In the genomic region with DNA sequence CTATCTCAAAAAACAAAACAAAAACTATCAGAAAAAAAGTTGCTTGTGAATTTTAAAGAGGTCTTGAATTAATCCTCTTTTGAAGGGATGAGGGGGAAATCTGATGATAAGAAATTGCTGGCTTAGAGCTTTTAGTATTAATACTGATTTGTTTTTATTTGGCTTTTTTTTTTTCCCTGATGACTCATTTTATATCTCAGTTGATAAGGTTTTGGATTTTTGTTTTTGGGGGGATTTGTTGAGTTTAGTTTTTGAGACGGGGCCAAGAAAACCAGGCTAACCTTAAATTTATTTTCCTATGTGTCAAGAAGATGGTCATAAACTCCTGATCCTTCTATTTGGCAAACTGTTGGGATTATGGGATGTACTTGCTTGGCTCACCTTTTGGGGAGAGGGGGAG, we compare ENCODE assay signal across 7 mouse cellular contexts. TPM values are rescaled to one million over a fixed set of nuclear protein-coding genes. Genes with fewer than 3 reads are reported as not detected.
DNase-seq lines count a peak whose midpoint lies in the region; ATAC-seq and TF ChIP-seq lines count a peak whose summit lies in the region.

No protein-coding gene starts in this region.

- no peak for TF ChIP-seq EP300 in lung, postnatal 0 days (IDR thresholded peaks at IDR 0.05)

- H3K9ac ChIP-seq in lung, postnatal 0 days (replicated peaks; ENCODE audit: low read depth) = no peak overlapping the region
- 0 out of 2 replicates have a peak overlapping the region, but pooled peaks have one; percentile 99 for H3K9ac ChIP-seq in forebrain, embryonic 12.5 days
- H3K9ac ChIP-seq in limb, embryonic 11.5 days (ENCODE audit: low read length) = no peak overlapping the region
- no peak overlapping the region for H3K9ac ChIP-seq in neural tube, embryonic 15.5 days (replicated peaks)

- H3K27me3 ChIP-seq in lung, postnatal 0 days (replicated peaks; ENCODE audit: insufficient read depth, low read length) = no peaks in the 10 kb centered on the region
- no peaks in the 10 kb centered on the region for H3K27me3 ChIP-seq in forebrain, embryonic 12.5 days
- no peaks in the 10 kb centered on the region for H3K27me3 ChIP-seq in limb, embryonic 11.5 days (ENCODE audit: control insufficient read depth, insufficient read depth, low read length)
- no peaks in the 10 kb centered on the region for H3K27me3 ChIP-seq in neural tube, embryonic 15.5 days (replicated peaks)

- H3K4me2 ChIP-seq in lung, postnatal 0 days (replicated peaks; ENCODE audit: low read depth, low read length) = peak overlapping the region; percentile 76
- peak overlapping the region; percentile 80 for H3K4me2 ChIP-seq in forebrain, embryonic 12.5 days
- peak overlapping the region; percentile 50; the same call in 1 of the 2 replicates for H3K4me2 ChIP-seq in limb, embryonic 11.5 days (ENCODE audit: low read depth, severe bottlenecking)
- peak overlapping the region; percentile 62 for H3K4me2 ChIP-seq in neural tube, embryonic 15.5 days

- TF ChIP-seq CTCF in lung, postnatal 0 days (IDR thresholded peaks at IDR 0.05) = no peak

- H3K27ac ChIP-seq in lung, postnatal 0 days (ENCODE audit: low read length) = no peak overlapping the region; the same call in 1 of the 2 replicates
- no peak overlapping the region for H3K27ac ChIP-seq in forebrain, embryonic 12.5 days
- no peak overlapping the region for H3K27ac ChIP-seq in limb, embryonic 11.5 days (replicated peaks; ENCODE audit: low read depth, low read length)
- no peak overlapping the region for H3K27ac ChIP-seq in neural tube, embryonic 15.5 days (replicated peaks)

- 70% methylated on average over 1 of the region's 1 CpGs for WGBS in lung, postnatal 0 days
- 87% methylated on average over 1 of the region's 1 CpGs for WGBS in forebrain, embryonic 12.5 days
- WGBS in limb, embryonic 11.5 days = 89% methylated on average over 1 of the region's 1 CpGs
- 89% methylated on average over 1 of the region's 1 CpGs for WGBS in neural tube, embryonic 15.5 days

- no peak for ATAC-seq in lung, postnatal 0 days
- no peak for ATAC-seq in forebrain, embryonic 12.5 days (ENCODE audit: low FRiP score)
- ATAC-seq in limb, embryonic 11.5 days (ENCODE audit: insufficient number of reproducible peaks, low FRiP score, low TSS enrichment, low read depth) = no peak
- ATAC-seq in neural tube, embryonic 15.5 days (ENCODE audit: low FRiP score) = no peak
- no peak for ATAC-seq in cerebellum, adult (ENCODE audit: insufficient number of reproducible peaks, low FRiP score, low TSS enrichment)

- no peak for DNase-seq in lung, postnatal 0 days (ENCODE audit: low spot score)
- no peak for DNase-seq in lung, adult 18-20 months
- no peak for DNase-seq in limb, embryonic 11.5 days (ENCODE audit: low spot score)
- DNase-seq in cerebellum, adult 9-10 months = no peak

- peaks cover 20% of the 10 kb centered on the region; the same call in 1 of the 2 replicates for H3K4me1 ChIP-seq in lung, postnatal 0 days (ENCODE audit: insufficient read depth, low read depth, low read length)
- peaks cover 21% of the 10 kb centered on the region for H3K4me1 ChIP-seq in forebrain, embryonic 12.5 days
- 0 out of 2 replicates have a peak, but pooled peaks cover 2% of the 10 kb centered on the region for H3K4me1 ChIP-seq in limb, embryonic 11.5 days (ENCODE audit: control insufficient read depth, insufficient read depth, low read length)
- H3K4me1 ChIP-seq in neural tube, embryonic 15.5 days = peaks cover 24% of the 10 kb centered on the region

- no peak overlapping the region for H3K4me3 ChIP-seq in lung, postnatal 0 days (ENCODE audit: low read depth, low read length)
- H3K4me3 ChIP-seq in forebrain, embryonic 12.5 days (replicated peaks) = no peak overlapping the region
- H3K4me3 ChIP-seq in limb, embryonic 11.5 days (ENCODE audit: low read depth, low read length) = no peak overlapping the region
- no peak overlapping the region for H3K4me3 ChIP-seq in neural tube, embryonic 15.5 days (replicated peaks)

- H3K9me3 ChIP-seq in lung, postnatal 0 days (ENCODE audit: low read length) = no peaks in the 10 kb centered on the region
- no peaks in the 10 kb centered on the region for H3K9me3 ChIP-seq in forebrain, embryonic 12.5 days
- no peaks in the 10 kb centered on the region for H3K9me3 ChIP-seq in limb, embryonic 11.5 days (ENCODE audit: control insufficient read depth, low read length)
- H3K9me3 ChIP-seq in neural tube, embryonic 15.5 days (replicated peaks) = no peaks in the 10 kb centered on the region

- H3K36me3 ChIP-seq in lung, postnatal 0 days (ENCODE audit: insufficient read depth, low read length) = 0 out of 2 replicates have a peak, but pooled peaks cover 4% of the 10 kb centered on the region
- H3K36me3 ChIP-seq in forebrain, embryonic 12.5 days (replicated peaks) = peaks cover 28% of the 10 kb centered on the region
- H3K36me3 ChIP-seq in limb, embryonic 11.5 days (ENCODE audit: control insufficient read depth, insufficient read depth, low read length) = peaks cover 7% of the 10 kb centered on the region
- peaks cover 10% of the 10 kb centered on the region; the same call in 1 of the 2 replicates for H3K36me3 ChIP-seq in neural tube, embryonic 15.5 days

RNA-seq across cellular contexts. Expression of gene Skp1a, which starts 2.1 kb away (rescaled TPM):
- 552 and 571 TPM in 2 replicates for polyA plus RNA-seq in lung, postnatal 0 days (2015; fragmentation: Nextera tagmentation; extraction: Ambion mirVana)
- polyA plus RNA-seq in forebrain, embryonic 12.5 days (2016; fragmentation: Nextera tagmentation; extraction: Ambion mirVana) = 958 and 1,041 TPM in 2 replicates
- 915 and 1,008 TPM in 2 replicates for polyA plus RNA-seq in limb, embryonic 11.5 days (2014; fragmentation: Nextera tagmentation; extraction: Ambion mirVana)
- 1,008 and 1,082 TPM in 2 replicates for polyA plus RNA-seq in neural tube, embryonic 15.5 days (2015; fragmentation: Nextera tagmentation; extraction: Ambion mirVana)

RNA-seq across cellular contexts. Expression of gene Olfr1371, which starts 20.1 kb away (rescaled TPM):
- not detected in 2 replicates for polyA plus RNA-seq in lung, postnatal 0 days (2015; fragmentation: Nextera tagmentation; extraction: Ambion mirVana)
- not detected in 2 replicates for polyA plus RNA-seq in forebrain, embryonic 12.5 days (2016; fragmentation: Nextera tagmentation; extraction: Ambion mirVana)
- polyA plus RNA-seq in limb, embryonic 11.5 days (2014; fragmentation: Nextera tagmentation; extraction: Ambion mirVana) = not detected in 2 replicates
- polyA plus RNA-seq in neural tube, embryonic 15.5 days (2015; fragmentation: Nextera tagmentation; extraction: Ambion mirVana) = not detected in 2 replicates

RNA-seq across cellular contexts. Expression of gene Tcf7, which starts 48.9 kb away (rescaled TPM):
- 14.7 and 14.8 TPM in 2 replicates for polyA plus RNA-seq in lung, postnatal 0 days (2015; fragmentation: Nextera tagmentation; extraction: Ambion mirVana)
- 5.4 TPM in 2 replicates for polyA plus RNA-seq in forebrain, embryonic 12.5 days (2016; fragmentation: Nextera tagmentation; extraction: Ambion mirVana)
- polyA plus RNA-seq in limb, embryonic 11.5 days (2014; fragmentation: Nextera tagmentation; extraction: Ambion mirVana) = 19.4 and 20.8 TPM in 2 replicates
- polyA plus RNA-seq in neural tube, embryonic 15.5 days (2015; fragmentation: Nextera tagmentation; extraction: Ambion mirVana) = 5.0 and 50.9 TPM in 2 replicates
